Mouse (Mus musculus) thymus, adult 2 months (tissue): ENCODE data around the gene Ctsl.

Source experiments
- CTCF ChIP-seq: fragments of 200-500 bp; IDR thresholded peaks from 2 replicates; pipeline ENCODE4 v1.5.1; 2012; ENCODE audit warnings: mild to moderate bottlenecking, control low read depth, low read length, moderate library complexity, borderline replicate concordance; ENCODE audit not compliant: control insufficient read depth, poor library complexity, insufficient read depth; ENCODE audit errors: extremely low read depth
- POLR2A ChIP-seq: fragments of 200-500 bp; IDR thresholded peaks from 2 replicates; pipeline ENCODE4 v1.6.1; 2012; ENCODE audit warnings: mild to moderate bottlenecking, low read length, control low read depth, moderate library complexity; ENCODE audit not compliant: control insufficient read depth, poor library complexity, insufficient read depth; ENCODE audit errors: extremely low read depth

DNA sequence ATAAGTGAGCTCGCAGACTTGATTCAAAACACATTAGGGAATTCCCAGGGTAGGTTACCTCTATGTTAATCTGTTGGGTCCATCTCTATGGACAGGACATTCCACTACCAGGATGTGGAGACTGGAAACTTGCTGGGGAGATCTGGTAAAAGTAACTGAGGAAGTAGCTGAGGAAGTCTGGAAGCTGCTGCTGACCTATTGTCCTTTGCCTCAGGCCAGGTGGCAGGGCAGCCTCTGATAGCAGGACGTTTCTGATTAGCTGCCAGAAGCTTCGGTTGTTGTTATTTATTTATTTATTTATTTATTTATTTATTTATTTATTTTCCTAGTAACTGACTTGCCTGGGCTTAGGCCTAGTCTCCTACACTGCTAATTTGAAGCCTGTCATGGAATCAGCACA lies 32.8 kb upstream of the Ctsl start:
- TF ChIP-seq POLR2A (no peak), CTCF (no peak)
